Mouse (Mus musculus) brain, embryonic 14.5 days (tissue): ENCODE data around the gene Eif4g3.

Experiments used
- CTCF ChIP-seq: fragments of 200-500 bp; IDR thresholded peaks from 2 replicates; pipeline ENCODE4 v1.5.1; 2012; ENCODE audit warnings: inconsistent platforms, mild to moderate bottlenecking, moderate library complexity, borderline replicate concordance; ENCODE audit not compliant: insufficient read depth, insufficient read length; ENCODE audit errors: extremely low read depth
- POLR2A ChIP-seq: fragments of 200-500 bp; IDR thresholded peaks from 2 replicates; pipeline ENCODE4 v1.6.1; 2012; ENCODE audit warnings: mild to moderate bottlenecking, inconsistent platforms, borderline replicate concordance; ENCODE audit not compliant: poor library complexity, insufficient read depth, insufficient read length, severe bottlenecking; ENCODE audit errors: extremely low read depth

DNA sequence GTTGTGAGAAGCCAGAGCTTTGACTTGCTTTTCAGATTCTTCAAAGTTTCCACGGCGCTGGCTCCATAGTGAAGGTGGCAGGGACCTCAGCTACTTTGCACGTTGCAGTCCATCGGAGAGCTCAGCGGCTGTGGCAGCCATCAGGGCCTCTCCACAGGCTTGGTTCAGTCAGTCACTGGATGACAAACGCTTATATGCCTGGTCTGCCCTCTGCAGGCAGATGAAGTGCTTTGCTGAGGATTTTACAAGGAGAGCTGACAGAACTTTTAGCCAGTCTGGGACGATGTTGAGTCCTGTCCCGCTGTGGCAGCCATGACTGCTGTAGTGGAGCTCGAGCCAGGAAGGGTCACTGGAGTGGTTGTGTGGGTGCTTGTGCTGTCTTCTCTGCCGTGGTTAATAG is 126.9 kb downstream of the Eif4g3 start:
- no peak for TF ChIP-seq POLR2A
- TF ChIP-seq CTCF, result peak; percentile 60; the same call in 1 of the 2 replicates
